Mouse (Mus musculus) ES-Bruce4 (cell line): ENCODE results near the gene Dis3l2.

Experiments used
- CTCF ChIP-seq: IDR thresholded peaks from one replicate; pipeline ENCODE4 v1.8.1; 2011; ENCODE audit warnings: low read depth, low read length
- EP300 ChIP-seq: IDR thresholded peaks from 2 replicates; pipeline ENCODE4 v1.6.1; 2011; ENCODE audit warnings: low read depth, low read length; ENCODE audit not compliant: insufficient read depth
- POLR2A ChIP-seq: IDR thresholded peaks from one replicate; pipeline ENCODE4 v1.8.1; 2011; ENCODE audit warnings: low read length; ENCODE audit not compliant: insufficient read depth

DNA sequence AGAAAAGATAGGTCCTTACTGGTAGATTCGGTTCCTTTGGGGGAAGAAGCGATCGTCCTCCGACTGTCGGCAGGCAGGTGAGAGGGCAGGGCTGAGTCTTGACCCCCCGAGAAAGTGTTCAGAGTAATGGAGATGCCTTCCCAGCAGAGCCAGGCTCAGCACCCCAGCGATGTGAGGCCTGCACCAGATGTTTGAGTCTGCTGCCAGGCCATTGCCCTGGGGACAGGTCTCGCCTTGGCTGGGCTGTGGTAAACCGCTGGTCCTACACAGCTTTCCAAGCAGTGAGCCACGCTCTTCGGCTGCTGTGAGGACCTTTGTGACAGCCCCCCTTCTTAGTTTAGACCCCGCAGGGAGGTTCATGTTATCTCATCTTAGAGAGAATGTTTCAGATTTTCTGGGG lies 28.5 kb upstream of the Dis3l2 start:
- TF ChIP-seq POLR2A, result no peak
- no peak for TF ChIP-seq CTCF
- no peak for TF ChIP-seq EP300
